Mouse (Mus musculus) testis, adult 2 months (tissue): ENCODE results near the gene Opcml.

Source experiments
- CTCF ChIP-seq: fragments of 200-500 bp; IDR thresholded peaks from 2 replicates; pipeline ENCODE4 v1.5.1; 2012; ENCODE audit warnings: low read depth, mild to moderate bottlenecking, inconsistent platforms, low read length, moderate library complexity; ENCODE audit not compliant: control insufficient read depth, insufficient read depth, insufficient replicate concordance
- POLR2A ChIP-seq: fragments of 200-500 bp; IDR thresholded peaks from 2 replicates; pipeline ENCODE4 v1.6.1; 2012; ENCODE audit warnings: low read depth, mild to moderate bottlenecking, inconsistent platforms, low read length, moderate library complexity; ENCODE audit not compliant: control insufficient read depth

DNA sequence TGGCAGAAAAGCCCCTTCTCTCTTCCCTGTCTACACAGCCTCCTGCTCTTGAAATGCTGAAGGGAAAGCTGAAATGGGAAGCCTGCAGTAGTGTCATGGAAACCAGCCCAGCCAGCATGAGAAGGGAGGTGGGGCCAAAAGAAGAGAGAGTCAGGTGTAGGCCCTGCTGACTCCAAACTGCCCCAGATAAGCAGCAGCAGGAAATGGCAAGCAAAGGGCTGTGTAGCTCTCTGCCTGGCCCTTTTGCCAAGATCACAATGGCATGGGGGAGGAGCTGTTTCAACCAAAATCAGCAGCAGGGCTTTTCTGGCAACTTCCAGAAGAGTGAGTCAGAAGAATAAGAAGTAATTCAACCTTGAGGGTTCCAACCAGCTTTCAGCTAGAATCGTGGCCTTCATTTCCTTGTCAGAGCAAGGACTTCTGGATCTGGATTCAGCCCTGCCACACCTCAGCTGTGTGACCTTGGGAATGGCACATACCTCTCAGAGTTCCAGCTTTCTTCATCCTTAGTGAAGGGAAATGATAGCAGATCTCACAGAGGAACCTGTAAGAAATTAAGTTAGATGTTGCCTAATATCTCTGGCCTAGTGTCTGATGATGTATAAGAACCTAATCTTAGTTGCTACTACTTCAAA is 499.2 kb downstream of the Opcml start:
- TF ChIP-seq CTCF (no peak), POLR2A (no peak)
